Comparison of ENCODE assay signal across 7 mouse cellular contexts in genomic region chr14:20792243-20792921, GRCm38 (mm10). TPM values are rescaled to one million over a fixed set of nuclear protein-coding genes. Genes with fewer than 3 reads are reported as not detected.
DNase-seq lines count a peak whose midpoint lies in the region; ATAC-seq and TF ChIP-seq lines count a peak whose summit lies in the region.

No protein-coding gene starts in this region.

- TF ChIP-seq CTCF in hindbrain, postnatal 0 days (IDR thresholded peaks at IDR 0.05; ENCODE audit: low read depth) = no peak

- H3K4me2 ChIP-seq in lung, embryonic 15.5 days = peak overlapping the region; percentile 72
- H3K4me2 ChIP-seq in embryonic facial prominence, embryonic 14.5 days (ENCODE audit: low read depth, low read length) = peak overlapping the region; percentile 87
- peak overlapping the region; percentile 70 for H3K4me2 ChIP-seq in hindbrain, postnatal 0 days (ENCODE audit: low read depth, low read length)
- H3K4me2 ChIP-seq in neural tube, embryonic 12.5 days (replicated peaks) = peak overlapping the region; percentile 90

- H3K27me3 ChIP-seq in lung, embryonic 15.5 days = no peaks in the 10 kb centered on the region
- no peaks in the 10 kb centered on the region for H3K27me3 ChIP-seq in embryonic facial prominence, embryonic 14.5 days (replicated peaks; ENCODE audit: control insufficient read depth, insufficient read depth, low read length)
- H3K27me3 ChIP-seq in hindbrain, postnatal 0 days (ENCODE audit: insufficient read depth, low read length) = no peaks in the 10 kb centered on the region
- 0 out of 2 replicates have a peak, but pooled peaks cover 2% of the 10 kb centered on the region for H3K27me3 ChIP-seq in neural tube, embryonic 12.5 days (replicated peaks)

- H3K4me3 ChIP-seq in lung, embryonic 15.5 days = peak overlapping the region; percentile 89
- H3K4me3 ChIP-seq in embryonic facial prominence, embryonic 14.5 days (ENCODE audit: low read depth, low read length) = peak overlapping the region; percentile 85
- H3K4me3 ChIP-seq in hindbrain, postnatal 0 days (ENCODE audit: low read length) = peak overlapping the region; percentile 85
- peak overlapping the region; percentile 90 for H3K4me3 ChIP-seq in neural tube, embryonic 12.5 days

- peaks cover 29% of the 10 kb centered on the region for H3K4me1 ChIP-seq in lung, embryonic 15.5 days
- H3K4me1 ChIP-seq in embryonic facial prominence, embryonic 14.5 days (ENCODE audit: control insufficient read depth, insufficient read depth, low read length) = peaks cover 31% of the 10 kb centered on the region
- peaks cover 8% of the 10 kb centered on the region; the same call in 1 of the 2 replicates for H3K4me1 ChIP-seq in hindbrain, postnatal 0 days (ENCODE audit: insufficient read depth, low read length)
- peaks cover 42% of the 10 kb centered on the region for H3K4me1 ChIP-seq in neural tube, embryonic 12.5 days

- DNase-seq in lung, postnatal 36 days = no peak
- DNase-seq in embryonic facial prominence, embryonic 14.5 days (ENCODE audit: low spot score) = no peak
- DNase-seq in hindbrain, postnatal 0 days (ENCODE audit: low spot score) = no peak
- DNase-seq in layer of hippocampus, adult 9-10 months (ENCODE audit: low spot score) = no peak
- no peak for DNase-seq in cerebellum, adult 18-20 months

- no peak for ATAC-seq in lung, embryonic 15.5 days (ENCODE audit: borderline replicate concordance, extremely low read depth, low FRiP score, low TSS enrichment)
- ATAC-seq in embryonic facial prominence, embryonic 14.5 days (ENCODE audit: low read depth) = no peak
- no peak for ATAC-seq in hindbrain, postnatal 0 days
- ATAC-seq in neural tube, embryonic 12.5 days (ENCODE audit: low FRiP score, low read depth) = no peak

- peaks cover 25% of the 10 kb centered on the region for H3K36me3 ChIP-seq in lung, embryonic 15.5 days
- peaks cover 44% of the 10 kb centered on the region for H3K36me3 ChIP-seq in embryonic facial prominence, embryonic 14.5 days (ENCODE audit: control insufficient read depth, insufficient read depth, low read length)
- H3K36me3 ChIP-seq in hindbrain, postnatal 0 days (ENCODE audit: insufficient read depth, low read length) = peaks cover 26% of the 10 kb centered on the region; the same call in 1 of the 2 replicates
- H3K36me3 ChIP-seq in neural tube, embryonic 12.5 days = peaks cover 32% of the 10 kb centered on the region

- H3K9me3 ChIP-seq in lung, embryonic 15.5 days = no peaks in the 10 kb centered on the region
- no peaks in the 10 kb centered on the region for H3K9me3 ChIP-seq in embryonic facial prominence, embryonic 14.5 days (ENCODE audit: control insufficient read depth, low read length)
- H3K9me3 ChIP-seq in hindbrain, postnatal 0 days (ENCODE audit: low read length) = no peaks in the 10 kb centered on the region
- H3K9me3 ChIP-seq in neural tube, embryonic 12.5 days = no peaks in the 10 kb centered on the region

- no peak overlapping the region for H3K27ac ChIP-seq in lung, embryonic 15.5 days
- H3K27ac ChIP-seq in embryonic facial prominence, embryonic 14.5 days (replicated peaks; ENCODE audit: low read depth, low read length) = peak overlapping the region; percentile 71; the same call in 1 of the 2 replicates
- peak overlapping the region; percentile 83; the same call in 1 of the 2 replicates for H3K27ac ChIP-seq in hindbrain, postnatal 0 days
- no peak overlapping the region for H3K27ac ChIP-seq in neural tube, embryonic 12.5 days

- 66% methylated on average over 8 of the region's 8 CpGs for WGBS in lung, embryonic 15.5 days
- WGBS in embryonic facial prominence, embryonic 14.5 days = 61% methylated on average over 8 of the region's 8 CpGs
- 65% methylated on average over 8 of the region's 8 CpGs for WGBS in hindbrain, postnatal 0 days
- 70% methylated on average over 8 of the region's 8 CpGs for WGBS in neural tube, embryonic 12.5 days

- peak overlapping the region; percentile 77; the same call in 1 of the 2 replicates for H3K9ac ChIP-seq in lung, embryonic 15.5 days
- H3K9ac ChIP-seq in embryonic facial prominence, embryonic 14.5 days (ENCODE audit: low read depth, low read length) = peak overlapping the region; percentile 82
- peak overlapping the region; percentile 90 for H3K9ac ChIP-seq in hindbrain, postnatal 0 days (replicated peaks; ENCODE audit: low read length)
- peak overlapping the region; percentile 90; the same call in 1 of the 2 replicates for H3K9ac ChIP-seq in neural tube, embryonic 12.5 days

RNA-seq across cellular contexts. Expression of gene Camk2g, which starts 1.5 kb away (rescaled TPM):
- 40.8 and 41.2 TPM in 2 replicates for polyA plus RNA-seq in lung, embryonic 15.5 days (2015; fragmentation: Nextera tagmentation; extraction: Ambion mirVana)
- 54.6 and 67.7 TPM in 2 replicates for polyA plus RNA-seq in embryonic facial prominence, embryonic 14.5 days (2014; fragmentation: Nextera tagmentation; extraction: Ambion mirVana)
- 204 and 248 TPM in 2 replicates for total RNA-seq in hindbrain, postnatal 0 days (2014; rRNA removed)
- polyA plus RNA-seq in hindbrain, postnatal 0 days (2015; fragmentation: Nextera tagmentation; extraction: Ambion mirVana) = 291 and 299 TPM in 2 replicates
- 78.8 and 105 TPM in 2 replicates for polyA plus RNA-seq in neural tube, embryonic 12.5 days (2016; fragmentation: Nextera tagmentation; extraction: Ambion mirVana)

RNA-seq across cellular contexts. Expression of gene Plau, which starts 44.1 kb away (rescaled TPM):
- polyA plus RNA-seq in lung, embryonic 15.5 days (2015; fragmentation: Nextera tagmentation; extraction: Ambion mirVana) = 0.86 and 1.2 TPM in 2 replicates
- 2.5 and 2.8 TPM in 2 replicates for polyA plus RNA-seq in embryonic facial prominence, embryonic 14.5 days (2014; fragmentation: Nextera tagmentation; extraction: Ambion mirVana)
- 1.2 and 1.4 TPM in 2 replicates for total RNA-seq in hindbrain, postnatal 0 days (2014; rRNA removed)
- polyA plus RNA-seq in hindbrain, postnatal 0 days (2015; fragmentation: Nextera tagmentation; extraction: Ambion mirVana) = 0.26 and 0.39 TPM in 2 replicates
- 0.18 and 0.55 TPM in 2 replicates for polyA plus RNA-seq in neural tube, embryonic 12.5 days (2016; fragmentation: Nextera tagmentation; extraction: Ambion mirVana)

RNA-seq across cellular contexts. Expression of gene Ndst2, which starts 58.0 kb away (rescaled TPM):
- polyA plus RNA-seq in lung, embryonic 15.5 days (2015; fragmentation: Nextera tagmentation; extraction: Ambion mirVana) = 26.0 and 26.9 TPM in 2 replicates
- polyA plus RNA-seq in embryonic facial prominence, embryonic 14.5 days (2014; fragmentation: Nextera tagmentation; extraction: Ambion mirVana) = 32.1 and 33.7 TPM in 2 replicates
- 19.8 and 23.2 TPM in 2 replicates for total RNA-seq in hindbrain, postnatal 0 days (2014; rRNA removed)
- polyA plus RNA-seq in hindbrain, postnatal 0 days (2015; fragmentation: Nextera tagmentation; extraction: Ambion mirVana) = 12.4 and 16.7 TPM in 2 replicates
- 22.0 and 23.4 TPM in 2 replicates for polyA plus RNA-seq in neural tube, embryonic 12.5 days (2016; fragmentation: Nextera tagmentation; extraction: Ambion mirVana)

Comparison
In these comparisons a context has a peak if more than half of its experiments do, and no peak if none do; other contexts are left out.
1. H3K27ac ChIP-seq: peak in embryonic facial prominence, embryonic 14.5 days (single experiment) and hindbrain, postnatal 0 days (single experiment); none in lung, embryonic 15.5 days (single experiment) and neural tube, embryonic 12.5 days (single experiment).
2. Peak in every context shown above with its lines, with median percentiles within 50 percentile points of each other: H3K4me2 ChIP-seq, H3K4me3 ChIP-seq and H3K9ac ChIP-seq.